Mouse (Mus musculus): ENCODE measurements around the gene Mcts2.
"Not testable (repeated sequence)": the region's sequence is repeated elsewhere in the genome, so short reads cannot be mapped to it uniquely, and the experiment has no call there.

The Mcts2 gene

GRCm38 (mm10) chr2:152686806-152687267 lies at the start of gene Mcts2:
Mcts2 (plus strand) TSS chr2:152687035.
- peak; percentile 90 for DNase-seq

GRCm38 (mm10) chr2:152637381-152637780 lies 49.5 kb upstream of the Mcts2 start:
- DNase-seq: no peak

GRCm38 (mm10) chr2:152638865-152639264 lies 48.0 kb upstream of the Mcts2 start:
- no peak for DNase-seq

GRCm38 (mm10) chr2:152639406-152640113 lies 47.3 kb upstream of the Mcts2 start:
- DNase-seq: no peak

- no peak for DNase-seq
These were observed 33.8 kb upstream of the Mcts2 start for GRCm38 (mm10) chr2:152652901-152653620.

GRCm38 (mm10) chr2:152653874-152654715 lies 32.7 kb upstream of the Mcts2 start:
- no peak for DNase-seq

- no peak for DNase-seq
These were observed 29.4 kb upstream of the Mcts2 start for GRCm38 (mm10) chr2:152657398-152657797.

GRCm38 (mm10) chr2:152661163-152661562 lies 25.7 kb upstream of the Mcts2 start:
- DNase-seq: no peak

- not testable (repeated sequence) for DNase-seq
These were observed 20.6 kb upstream of the Mcts2 start for GRCm38 (mm10) chr2:152666191-152666590.

- DNase-seq: peak; percentile 90
These were observed 17.6 kb upstream of the Mcts2 start, which contains the start of gene H13 for GRCm38 (mm10) chr2:152669256-152669638. H13 (plus strand) TSS chr2:152669461.

- no peak for DNase-seq
These were observed 17.0 kb upstream of the Mcts2 start for GRCm38 (mm10) chr2:152669639-152670484.

- DNase-seq: no peak
These were observed 15.7 kb upstream of the Mcts2 start for GRCm38 (mm10) chr2:152670983-152671641.

- peak; percentile 29 for DNase-seq
These were observed 15.2 kb upstream of the Mcts2 start for GRCm38 (mm10) chr2:152671642-152671999.

- peak; percentile 17 for DNase-seq
These were observed 14.7 kb upstream of the Mcts2 start for GRCm38 (mm10) chr2:152672166-152672565.

GRCm38 (mm10) chr2:152674148-152674547 lies 12.7 kb upstream of the Mcts2 start:
- DNase-seq: peak; percentile 6

GRCm38 (mm10) chr2:152675252-152675791 lies 11.5 kb upstream of the Mcts2 start:
- no peak for DNase-seq

GRCm38 (mm10) chr2:152678302-152678701 lies 8.5 kb upstream of the Mcts2 start:
- peak; percentile 19 for DNase-seq

GRCm38 (mm10) chr2:152678925-152679324 lies 7.9 kb upstream of the Mcts2 start:
- peak; percentile 1 for DNase-seq

- DNase-seq: peak; percentile 3
These were observed 7.0 kb upstream of the Mcts2 start for GRCm38 (mm10) chr2:152679701-152680355.

- no peak for DNase-seq
These were observed 3.7 kb upstream of the Mcts2 start for GRCm38 (mm10) chr2:152683086-152683485.

- no peak for DNase-seq
These were observed 436 bp upstream of the Mcts2 start for GRCm38 (mm10) chr2:152686399-152686798.
